ENCODE assay signal across 23 mouse cellular contexts in genomic region chr1:189030975-189031374, GRCm38 (mm10). TPM values are rescaled to one million over a fixed set of nuclear protein-coding genes. Genes with fewer than 3 reads are reported as not detected.
DNase-seq lines count a peak whose midpoint lies in the region; TF ChIP-seq lines count a peak whose summit lies in the region.
"Had no signal": no experiment of that assay in that cellular context is flagged by ENCODE, and none has a peak within 500 bp of the region (broad histone marks: within the 10 kb centered on the region; RNA-seq: fewer than 3 reads in every experiment).

No protein-coding gene starts in this region.

- no peak for TF ChIP-seq POLR2A in MEL (IDR thresholded peaks at IDR 0.05; ENCODE audit: control insufficient read depth in 1 of 2, insufficient read depth in 1 of 2, low read depth in 1 of 2, low read length in 2 of 2, poor library complexity in 1 of 2)

- H3K36me3 ChIP-seq in heart, embryonic 10.5 days = no peaks in the 10 kb centered on the region
- no peaks in the 10 kb centered on the region for H3K36me3 ChIP-seq in MEL (ENCODE audit: control insufficient read depth in 1 of 2, insufficient read depth in 2 of 2, low read length in 2 of 2)
- H3K36me3 ChIP-seq: forebrain, embryonic 10.5 days; G1E; heart, embryonic 15.5 days; hindbrain, embryonic 10.5 days; hindbrain, embryonic 13.5 days; intestine, embryonic 15.5 days had no signal

- H3K4me3 ChIP-seq in heart, embryonic 10.5 days = no peak overlapping the region
- no peak overlapping the region for H3K4me3 ChIP-seq in MEL (ENCODE audit: control insufficient read depth in 1 of 2, insufficient read depth in 1 of 2, low read depth in 2 of 2, low read length in 2 of 2)
- H3K4me3 ChIP-seq: forebrain, embryonic 10.5 days; forebrain, embryonic 13.5 days; heart, adult 2 months; heart, embryonic 15.5 days; hindbrain, embryonic 10.5 days; hindbrain, embryonic 13.5 days; intestine, embryonic 15.5 days had no signal

- H3K79me2 ChIP-seq in MEL (ENCODE audit: control insufficient read depth, insufficient read depth, low read length, poor library complexity) = no peaks in the 10 kb centered on the region

- TF ChIP-seq CTCF in MEL (IDR thresholded peaks at IDR 0.05 in 2 of 3, conservative IDR thresholded peaks at IDR 0.05 in 1 of 3; ENCODE audit: control insufficient read depth in 1 of 3, insufficient read depth in 1 of 3, low read depth in 2 of 3, low read length in 3 of 3, poor library complexity in 1 of 3, severe bottlenecking in 1 of 3) = no peak

- DNase-seq in adrenal gland, postnatal 14 days = peak; percentile 35
- DNase-seq in adrenal gland, adult 8-10 months = no peak
- peak; percentile 71 for DNase-seq in heart, embryonic 10.5 days (ENCODE audit: low spot score)
- DNase-seq in heart, adult 18-20 months = no peak
- DNase-seq in MEL (ENCODE audit: low read depth, low spot score) = peak; percentile 44
- no peak for DNase-seq in layer of hippocampus, adult 18-20 months (ENCODE audit: low spot score in 2 of 2)
- DNase-seq: cerebellum, adult 18-20 months; cerebellum, adult 9-10 months; cerebellum, postnatal 14 days; gastrocnemius, postnatal 10 days; gastrocnemius, postnatal 36 days; heart, adult 2 months; heart, postnatal 10 days; heart, postnatal 36 days; kidney, adult 11 months; kidney, adult 8-10 months had no signal

- H3K9me3 ChIP-seq in heart, embryonic 10.5 days = no peaks in the 10 kb centered on the region
- H3K9me3 ChIP-seq in MEL (replicated peaks; ENCODE audit: insufficient read depth, low read length) = no peaks in the 10 kb centered on the region
- H3K9me3 ChIP-seq: forebrain, embryonic 10.5 days; forebrain, embryonic 13.5 days; G1E; heart, embryonic 15.5 days; hindbrain, embryonic 10.5 days; hindbrain, embryonic 13.5 days; intestine, embryonic 15.5 days had no signal

- no peak for TF ChIP-seq EP300 in MEL (IDR thresholded peaks at IDR 0.05; ENCODE audit: low read depth in 1 of 2, low read length in 2 of 2)

- H3K9ac ChIP-seq in MEL (ENCODE audit: control insufficient read depth, low read depth, low read length, poor library complexity, severe bottlenecking) = no peak overlapping the region
- H3K9ac ChIP-seq: forebrain, embryonic 13.5 days; heart, embryonic 15.5 days; hindbrain, embryonic 13.5 days; intestine, embryonic 15.5 days had no signal

- H3K27ac ChIP-seq in heart, embryonic 10.5 days = no peak overlapping the region
- H3K27ac ChIP-seq in MEL (ENCODE audit: control insufficient read depth, low read depth, low read length) = no peak overlapping the region
- H3K27ac ChIP-seq: forebrain, embryonic 10.5 days; forebrain, embryonic 13.5 days; heart, adult 2 months; heart, embryonic 15.5 days; hindbrain, embryonic 10.5 days; hindbrain, embryonic 13.5 days; intestine, embryonic 15.5 days had no signal

- TF ChIP-seq RAD21 in MEL (IDR thresholded peaks at IDR 0.05; ENCODE audit: low read depth, low read length) = no peak

- 75% methylated on average over 7 of the region's 7 CpGs for WGBS in heart, embryonic 10.5 days

- no peaks in the 10 kb centered on the region for H3K4me1 ChIP-seq in heart, embryonic 10.5 days
- no peaks in the 10 kb centered on the region for H3K4me1 ChIP-seq in MEL (ENCODE audit: control insufficient read depth in 1 of 2, insufficient read depth in 2 of 2, low read length in 2 of 2)
- H3K4me1 ChIP-seq: forebrain, embryonic 13.5 days; heart, embryonic 15.5 days; hindbrain, embryonic 10.5 days; hindbrain, embryonic 13.5 days; intestine, embryonic 15.5 days had no signal

- no peaks in the 10 kb centered on the region for H3K27me3 ChIP-seq in heart, embryonic 10.5 days (ENCODE audit: insufficient read depth, poor library complexity, severe bottlenecking)
- no peaks in the 10 kb centered on the region; a peak in 1 of 4 replicates for H3K27me3 ChIP-seq in MEL (ENCODE audit: control insufficient read depth in 1 of 2, insufficient read depth in 2 of 2, low read length in 2 of 2)
- H3K27me3 ChIP-seq: forebrain, embryonic 13.5 days; heart, embryonic 15.5 days; hindbrain, embryonic 13.5 days; intestine, embryonic 15.5 days had no signal

TF ChIP-seq in MEL, 35 proteins besides CTCF, POLR2A, EP300 and RAD21:
- no peak for TF ChIP-seq CHD1 (IDR thresholded peaks at IDR 0.05; ENCODE audit: low read depth, low read length)
- no peak for TF ChIP-seq TAL1 (IDR thresholded peaks at IDR 0.05; ENCODE audit: low read length)
- no peak for TF ChIP-seq ZC3H11A (IDR thresholded peaks at IDR 0.05; ENCODE audit: low read depth, low read length)
- no peak for TF ChIP-seq UBTF (IDR thresholded peaks at IDR 0.05; ENCODE audit: borderline replicate concordance, insufficient read depth, low read depth, low read length)
- TF ChIP-seq MXI1 (IDR thresholded peaks at IDR 0.05; ENCODE audit: low read depth, low read length) = no peak
- no peak for TF ChIP-seq TCF12 (IDR thresholded peaks at IDR 0.05; ENCODE audit: low read depth, low read length)
TF ChIP-seq in MEL: peak in this region for 0.

RNA-seq across cellular contexts. Expression of gene Kctd3, which starts 23.3 kb away (rescaled TPM):
- total RNA-seq in adrenal gland, postnatal 14 days (2021) = 46.9 and 54.5 TPM in 2 replicates
- total RNA-seq in adrenal gland, adult 8-10 months (2022) = 10 to 100 TPM; 25.9 to 31.7 (median 27.8) TPM
- 20.4 and 30.5 TPM in 2 replicates for polyA plus RNA-seq in heart, embryonic 10.5 days (2016; fragmentation: Nextera tagmentation; extraction: Ambion mirVana)
- 10 to 100 TPM in 1 of 2 experiments, 1 to 10 TPM in 1; 9.7 to 10.6 TPM for total RNA-seq in heart, adult 18-20 months (2021)
- 26.8 and 27.7 TPM in 2 replicates for total RNA-seq in MEL (2012; rRNA removed)
- polyA plus RNA-seq in MEL (2012; ENCODE audit: insufficient read depth in 1 of 2, insufficient read length in 2 of 2, low read depth in 1 of 2, low replicate concordance in 2 of 2, missing spikeins in 1 of 2) = 10 to 100 TPM in 1 of 2 experiments, not detected in 1; 42.3 TPM
- 10 to 100 TPM; 76.6 to 81.1 TPM for total RNA-seq in layer of hippocampus, adult 18-20 months (2021)

Comparison
In these comparisons a context has a peak if more than half of its experiments do, and no peak if none do; other contexts are left out.
1. DNase-seq: peak in adrenal gland, postnatal 14 days (single experiment), heart, embryonic 10.5 days (single experiment) and MEL (single experiment); none in adrenal gland, adult 8-10 months (single experiment), heart, adult 18-20 months (0 of 2) and layer of hippocampus, adult 18-20 months (0 of 2).